Mouse (Mus musculus) heart, postnatal 0 days (tissue): ENCODE measurements around the gene Crat. TPM values are rescaled to one million over a fixed set of nuclear protein-coding genes. Genes with fewer than 3 reads are reported as not detected.

Experiments used
- ATAC-seq: fragments of 200-750 bp; cut with Nextera tagmentation; 2 replicates; pipeline ENCODE4 v1.8.0; 2017; ENCODE audit warnings: low read depth, moderate number of reproducible peaks, moderate library complexity; ENCODE audit not compliant: insufficient read depth
- DNase-seq: peaks from one replicate; pipeline ENCODE4 v3.0.0-alpha.2; 2016; ENCODE audit warnings: low spot score
- H3K27ac ChIP-seq: fragments of 300-500 bp; sonication (generic); 2 replicates; pipeline ENCODE4 v1.5.1; 2014; ENCODE audit warnings: low read depth, mild to moderate bottlenecking
- H3K27me3 ChIP-seq: fragments of 300-500 bp; sonication (generic); 2 replicates; pipeline ENCODE4 v1.6.1; 2014; ENCODE audit warnings: low read length, mixed read lengths; ENCODE audit not compliant: control insufficient read depth, insufficient read depth
- H3K36me3 ChIP-seq: fragments of 300-500 bp; sonication (generic); replicated peaks from 2 replicates; pipeline ENCODE4 v1.6.1; 2014; ENCODE audit warnings: low read length, mixed read lengths; ENCODE audit not compliant: control insufficient read depth, insufficient read depth
- H3K4me1 ChIP-seq: fragments of 300-500 bp; sonication (generic); 2 replicates; pipeline ENCODE4 v1.6.1; 2014; ENCODE audit warnings: antibody characterized with exemption; ENCODE audit not compliant: control insufficient read depth, insufficient read depth
- H3K4me2 ChIP-seq: fragments of 300-500 bp; sonication (generic); 2 replicates; pipeline ENCODE4 v1.6.1; 2014; ENCODE audit warnings: low read depth, mild to moderate bottlenecking, low read length, moderate library complexity
- H3K4me3 ChIP-seq: fragments of 300-500 bp; sonication (generic); 2 replicates; pipeline ENCODE4 v1.5.1; 2014; ENCODE audit warnings: low read depth, low read length
- H3K9ac ChIP-seq: fragments of 300-500 bp; sonication (generic); replicated peaks from 2 replicates; pipeline ENCODE4 v1.6.1; 2014; ENCODE audit warnings: low read depth, low read length, mixed read lengths
- H3K9me3 ChIP-seq: fragments of 300-500 bp; sonication (generic); replicated peaks from 2 replicates; pipeline ENCODE4 v1.6.1; 2016; ENCODE audit warnings: low read length; ENCODE audit not compliant: control insufficient read depth
- CTCF ChIP-seq: IDR thresholded peaks from 2 replicates; pipeline ENCODE4 v1.5.1; 2016; ENCODE audit warnings: antibody characterized with exemption, control low read depth, low read depth
- EP300 ChIP-seq: IDR thresholded peaks from 2 replicates; pipeline ENCODE4 v1.6.1; 2016; ENCODE audit warnings: antibody characterized with exemption, low read depth
- WGBS: fragments of 180-500 bp; shearing (Covaris S2); extraction: QIAGEN DNeasy Blood & Tissue Kit; methylation state at CpG from one replicate; pipeline ENCODE4 v1.1.7; 2014; 5-methylcytosine and 5-hydroxymethylcytosine counted together
- polyA plus RNA-seq: library from polyadenylated mRNA; unstranded; fragments of >200 nt; fragmentation: Nextera tagmentation; extraction: Ambion mirVana; gene quantifications from 2 replicates; pipeline ENCODE4 v1.2.1, GENCODE M21; 2015
- total RNA-seq: library from RNA; depleted of rRNA; stranded (reverse); fragments of >200 nt; gene quantifications from 2 replicates; pipeline ENCODE4 v1.2.3, GENCODE M21; 2014; ENCODE audit warnings: low replicate concordance

The Crat gene
- total and polyA plus RNA-seq, 2 experiments from 2014 or later, result 263 to 413 TPM

GRCm38 (mm10) chr2:30384814-30385213 lies 30.8 kb downstream of the Crat start:
- TF ChIP-seq CTCF (no peak), EP300 (no peak)
- Histone ChIP-seq H3K4me1 (no peaks in the 10 kb centered on the region), H3K9me3 (no peaks in the 10 kb centered on the region), H3K27me3 (no peaks in the 10 kb centered on the region), H3K27ac (no peak overlapping the region), H3K4me2 (no peak overlapping the region), H3K36me3 (peaks cover 50% of the 10 kb centered on the region), H3K4me3 (no peak overlapping the region), H3K9ac (no peak overlapping the region)
- 58% methylated on average over 5 of the region's 5 CpGs for WGBS
- ATAC-seq (no peak), DNase-seq (no peak)

- Histone ChIP-seq H3K27me3 (no peaks in the 10 kb centered on the region), H3K9me3 (no peaks in the 10 kb centered on the region), H3K9ac (no peak overlapping the region), H3K4me2 (no peak overlapping the region), H3K36me3 (peaks cover 84% of the 10 kb centered on the region), H3K4me3 (no peak overlapping the region), H3K27ac (no peak overlapping the region), H3K4me1 (no peaks in the 10 kb centered on the region)
- ATAC-seq, result no peak
- DNase-seq, result no peak
- TF ChIP-seq EP300, result no peak
- TF ChIP-seq CTCF, result no peak
- 86% methylated on average over 4 of the region's 4 CpGs for WGBS
Measured at GRCm38 (mm10) chr2:30381377-30381725, 34.3 kb downstream of the Crat start.

GRCm38 (mm10) chr2:30380564-30381376 lies 34.8 kb downstream of the Crat start:
- no peak for DNase-seq
- Histone ChIP-seq H3K36me3 (peaks cover 90% of the 10 kb centered on the region), H3K4me2 (no peak overlapping the region), H3K27ac (no peak overlapping the region), H3K9ac (no peak overlapping the region), H3K9me3 (no peaks in the 10 kb centered on the region), H3K27me3 (no peaks in the 10 kb centered on the region), H3K4me3 (no peak overlapping the region), H3K4me1 (no peaks in the 10 kb centered on the region)
- TF ChIP-seq CTCF, result no peak
- TF ChIP-seq EP300, result no peak
- 83% methylated on average over 10 of the region's 10 CpGs for WGBS
- no peak for ATAC-seq

- ATAC-seq, result no peak
- 76% methylated on average over 7 of the region's 7 CpGs for WGBS
- H3K27ac ChIP-seq, result no peak overlapping the region
Measured at GRCm38 (mm10) chr2:30379307-30379706, 36.3 kb downstream of the Crat start.

GRCm38 (mm10) chr2:30377721-30378120 lies 37.9 kb downstream of the Crat start:
- ATAC-seq (no peak), DNase-seq (no peak)
- no peak for TF ChIP-seq CTCF
- peaks cover 89% of the 10 kb centered on the region for H3K36me3 ChIP-seq
- H3K4me3 ChIP-seq, result no peak overlapping the region
- no peaks in the 10 kb centered on the region for H3K27me3 ChIP-seq
- no peaks in the 10 kb centered on the region for H3K9me3 ChIP-seq
- 78% methylated on average over 5 of the region's 5 CpGs for WGBS
- H3K9ac ChIP-seq, result no peak overlapping the region
- H3K4me1 ChIP-seq, result no peaks in the 10 kb centered on the region
- H3K27ac ChIP-seq, result no peak overlapping the region
- H3K4me2 ChIP-seq, result no peak overlapping the region

More at GRCm38 (mm10) chr2:30379307-30379706, 36.3 kb downstream of the Crat start:
- Histone ChIP-seq H3K4me3 (no peak overlapping the region), H3K4me1 (no peaks in the 10 kb centered on the region), H3K9me3 (no peaks in the 10 kb centered on the region), H3K36me3 (peaks cover 91% of the 10 kb centered on the region), H3K4me2 (no peak overlapping the region), H3K27me3 (no peaks in the 10 kb centered on the region), H3K9ac (no peak overlapping the region)
- no peak for DNase-seq
- TF ChIP-seq EP300, result no peak
- TF ChIP-seq CTCF, result no peak

GRCm38 (mm10) chr2:30375893-30376292 lies 39.7 kb downstream of the Crat start:
- DNase-seq (no peak), ATAC-seq (no peak)
- Histone ChIP-seq H3K36me3 (peaks cover 89% of the 10 kb centered on the region), H3K4me1 (no peaks in the 10 kb centered on the region), H3K4me2 (no peak overlapping the region), H3K27ac (no peak overlapping the region), H3K4me3 (no peak overlapping the region), H3K27me3 (no peaks in the 10 kb centered on the region), H3K9ac (no peak overlapping the region), H3K9me3 (no peaks in the 10 kb centered on the region)
- no peak for TF ChIP-seq CTCF
- no peak for TF ChIP-seq EP300
- 91% methylated on average over 10 of the region's 10 CpGs for WGBS
